Mouse (Mus musculus) small intestine, adult 2 months (tissue): Measurements from ENCODE around the gene Dcaf12.

Experiments used
- CTCF ChIP-seq: fragments of 200-500 bp; IDR thresholded peaks from 2 replicates; pipeline ENCODE4 v1.5.1; 2012; ENCODE audit warnings: low read depth, mild to moderate bottlenecking, control low read depth, inconsistent platforms, low read length, moderate library complexity, mixed read lengths; ENCODE audit not compliant: insufficient replicate concordance, insufficient read length; ENCODE audit errors: extremely low read depth
- POLR2A ChIP-seq: fragments of 200-500 bp; IDR thresholded peaks from 2 replicates; pipeline ENCODE4 v1.6.1; 2012; ENCODE audit warnings: low read depth, mild to moderate bottlenecking, control low read depth, inconsistent platforms, low read length, moderate library complexity

- TF ChIP-seq CTCF, result no peak
- no peak for TF ChIP-seq POLR2A
Observed at GRCm38 (mm10) chr4:41346011-41346410, 31.3 kb upstream of the Dcaf12 start.
